Mouse (Mus musculus) limb, embryonic 12.5 days (tissue): Measurements from ENCODE around the gene Trim8. TPM values are rescaled to one million over a fixed set of nuclear protein-coding genes. Genes with fewer than 3 reads are reported as not detected.

Experiments
- ATAC-seq: fragments of 200-750 bp; cut with Nextera tagmentation; 2 replicates; pipeline ENCODE4 v1.8.0; 2017; ENCODE audit warnings: low read depth, moderate TSS enrichment; ENCODE audit not compliant: insufficient number of reproducible peaks, insufficient read depth, low FRiP score, low TSS enrichment
- H3K27ac ChIP-seq: fragments of 300-500 bp; sonication (generic); 2 replicates; pipeline ENCODE4 v1.5.1; 2016; ENCODE audit warnings: mild to moderate bottlenecking, moderate library complexity
- H3K27me3 ChIP-seq: fragments of 300-500 bp; sonication (generic); 2 replicates; pipeline ENCODE4 v1.6.1; 2016; ENCODE audit warnings: mild to moderate bottlenecking, moderate library complexity
- H3K36me3 ChIP-seq: fragments of 300-500 bp; sonication (generic); 2 replicates; pipeline ENCODE4 v1.6.1; 2016; ENCODE audit warnings: mild to moderate bottlenecking, moderate library complexity
- H3K4me1 ChIP-seq: fragments of 300-500 bp; sonication (generic); replicated peaks from 2 replicates; pipeline ENCODE4 v1.6.1; 2016
- H3K4me2 ChIP-seq: fragments of 300-500 bp; sonication (generic); 2 replicates; pipeline ENCODE4 v1.6.1; 2016; ENCODE audit warnings: mild to moderate bottlenecking, moderate library complexity
- H3K4me3 ChIP-seq: fragments of 300-500 bp; sonication (generic); replicated peaks from 2 replicates; pipeline ENCODE4 v1.5.1; 2016; ENCODE audit warnings: mild to moderate bottlenecking
- H3K9ac ChIP-seq: fragments of 300-500 bp; sonication (generic); replicated peaks from 2 replicates; pipeline ENCODE4 v1.6.1; 2016; ENCODE audit warnings: mild to moderate bottlenecking, moderate library complexity
- H3K9me3 ChIP-seq: fragments of 300-500 bp; sonication (generic); 2 replicates; pipeline ENCODE4 v1.6.1; 2016; ENCODE audit warnings: mild to moderate bottlenecking, moderate library complexity
- WGBS: fragments of 180-500 bp; shearing (Covaris S2); methylation state at CpG from one replicate; pipeline ENCODE4 v1.1.7; 2016; 5-methylcytosine and 5-hydroxymethylcytosine counted together
- polyA plus RNA-seq: library from polyadenylated mRNA; unstranded; fragments of >200 nt; fragmentation: Nextera tagmentation; extraction: Ambion mirVana; gene quantifications from 2 replicates; pipeline ENCODE4 v1.2.1, GENCODE M21; 2016

Gene Trim8
- polyA plus RNA-seq, 1 experiment from 2014 or later: 17.3 TPM

DNA sequence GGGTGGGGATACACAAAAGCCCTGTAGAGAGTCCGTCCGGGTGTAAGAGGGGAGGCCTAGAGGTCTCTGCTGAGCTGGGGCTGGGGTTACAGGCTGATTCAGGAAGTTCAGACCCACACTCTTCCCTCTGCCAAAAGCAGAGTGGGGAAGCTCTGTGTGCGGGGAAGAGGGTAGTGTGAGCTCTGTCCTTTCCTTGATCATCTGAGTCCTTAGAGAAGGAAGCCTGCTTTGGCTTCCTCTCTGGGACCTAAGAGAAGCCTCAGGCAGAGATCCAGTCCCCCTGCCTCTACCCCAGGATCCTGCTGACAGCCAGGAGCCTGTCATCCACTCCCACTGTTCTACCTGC, 4.8 kb downstream of the Trim8 start:
- Histone ChIP-seq H3K4me2 (peak overlapping the region; percentile 4; the same call in 1 of the 2 replicates), H3K9me3 (no peaks in the 10 kb centered on the region), H3K4me3 (no peak overlapping the region; the same call in 1 of the 2 replicates), H3K27me3 (no peaks in the 10 kb centered on the region), H3K4me1 (peaks cover 72% of the 10 kb centered on the region), H3K27ac (no peak overlapping the region), H3K36me3 (peaks cover 56% of the 10 kb centered on the region), H3K9ac (no peak overlapping the region)
- no peak for ATAC-seq
- WGBS: 57% methylated on average over 3 of the region's 3 CpGs

DNA sequence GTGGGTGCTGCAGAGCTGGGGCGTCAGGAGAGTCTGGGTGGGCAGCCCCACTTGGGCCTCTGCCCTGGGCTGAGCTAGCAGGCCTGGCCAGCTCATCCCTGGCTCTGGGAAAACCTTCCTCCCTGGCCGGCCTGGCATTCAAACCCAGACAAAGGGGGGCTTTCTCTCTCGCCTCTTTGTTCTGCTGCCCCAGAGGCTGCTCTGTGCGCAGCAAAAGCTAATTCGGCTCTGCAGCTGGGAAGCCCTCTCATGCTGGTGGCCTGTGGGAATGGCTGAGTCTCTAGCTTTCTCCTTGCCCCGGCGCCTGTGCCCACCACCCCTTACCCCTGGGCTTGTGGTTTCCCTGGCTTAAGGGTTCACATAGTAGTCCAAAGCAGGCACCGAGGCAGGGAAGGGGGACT, 5.7 kb downstream of the Trim8 start:
- 82% methylated on average over 8 of the region's 8 CpGs for WGBS
- H3K27ac ChIP-seq: 0 out of 2 replicates have a peak overlapping the region, but pooled peaks have one; percentile 29
- H3K9ac ChIP-seq: no peak overlapping the region; the same call in 1 of the 2 replicates
- H3K9me3 ChIP-seq: no peaks in the 10 kb centered on the region
- H3K4me1 ChIP-seq: peaks cover 72% of the 10 kb centered on the region
- peaks cover 65% of the 10 kb centered on the region for H3K36me3 ChIP-seq
- H3K4me3 ChIP-seq: no peak overlapping the region
- no peaks in the 10 kb centered on the region for H3K27me3 ChIP-seq
- peak overlapping the region; percentile 4; the same call in 1 of the 2 replicates for H3K4me2 ChIP-seq
- ATAC-seq: no peak

DNA sequence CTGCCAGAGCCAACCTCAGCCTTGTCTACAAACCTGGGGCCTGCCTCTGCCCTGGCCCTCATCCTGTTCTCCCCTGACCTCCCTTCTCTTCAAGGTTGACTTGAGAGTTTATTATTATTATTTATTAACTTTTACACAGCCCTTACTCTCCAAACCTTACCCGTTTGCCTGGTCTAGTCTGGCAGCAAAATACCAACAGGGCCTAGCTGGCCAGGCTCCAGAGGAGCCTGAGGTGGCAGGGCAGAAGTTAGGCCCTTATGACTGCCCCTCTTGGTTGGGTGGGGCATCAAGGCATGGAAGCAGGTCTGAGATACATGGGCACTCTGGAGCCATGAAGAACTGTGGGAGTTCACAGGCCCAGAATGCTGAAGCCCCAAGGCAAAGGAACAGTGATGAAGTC, 6.3 kb downstream of the Trim8 start:
- H3K9me3 ChIP-seq: no peaks in the 10 kb centered on the region
- no peak overlapping the region for H3K4me3 ChIP-seq
- H3K36me3 ChIP-seq: peaks cover 71% of the 10 kb centered on the region
- no peaks in the 10 kb centered on the region for H3K27me3 ChIP-seq
- H3K27ac ChIP-seq: no peak overlapping the region
- H3K4me2 ChIP-seq: no peak overlapping the region
- WGBS: 71% methylated on average over 1 of the region's 1 CpGs
- no peak for ATAC-seq
- peaks cover 68% of the 10 kb centered on the region for H3K4me1 ChIP-seq
- no peak overlapping the region for H3K9ac ChIP-seq

- no peak overlapping the region for H3K4me2 ChIP-seq
- H3K27ac ChIP-seq: no peak overlapping the region
- no peak overlapping the region for H3K9ac ChIP-seq
- ATAC-seq: no peak
- no peaks in the 10 kb centered on the region for H3K9me3 ChIP-seq
- no peak overlapping the region for H3K4me3 ChIP-seq
- WGBS: 15% methylated on average over 3 of the region's 3 CpGs
- no peaks in the 10 kb centered on the region for H3K27me3 ChIP-seq
- H3K4me1 ChIP-seq: peaks cover 60% of the 10 kb centered on the region
- H3K36me3 ChIP-seq: peaks cover 80% of the 10 kb centered on the region
Observed at GRCm38 (mm10) chr19:46508738-46509137, 7.2 kb downstream of the Trim8 start.

DNA sequence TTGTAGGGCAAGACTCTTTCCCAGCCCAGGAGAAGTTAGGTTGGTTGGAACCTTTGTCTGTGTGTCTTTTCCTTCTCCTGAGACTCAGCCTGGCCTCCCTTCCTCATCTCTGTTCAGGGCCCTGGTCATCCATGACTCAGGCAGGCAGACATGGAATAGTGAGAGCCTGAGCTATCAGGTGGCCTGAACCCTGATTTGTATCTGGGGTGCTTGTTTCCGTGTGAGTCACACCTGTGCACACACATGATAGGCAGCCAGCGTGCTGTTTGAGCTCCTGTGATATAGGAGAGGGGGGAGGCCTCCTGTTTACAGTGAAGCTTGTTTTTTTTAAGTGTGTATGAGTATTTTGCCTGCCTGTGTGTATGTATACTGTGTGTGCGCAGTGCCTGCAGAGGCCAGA, 7.7 kb downstream of the Trim8 start:
- H3K4me2 ChIP-seq: no peak overlapping the region
- WGBS: 65% methylated on average over 3 of the region's 3 CpGs
- peaks cover 56% of the 10 kb centered on the region for H3K4me1 ChIP-seq
- no peak for ATAC-seq
- no peak overlapping the region for H3K4me3 ChIP-seq
- H3K9ac ChIP-seq: no peak overlapping the region
- H3K27me3 ChIP-seq: no peaks in the 10 kb centered on the region
- H3K9me3 ChIP-seq: no peaks in the 10 kb centered on the region
- peaks cover 85% of the 10 kb centered on the region for H3K36me3 ChIP-seq
- no peak overlapping the region for H3K27ac ChIP-seq

DNA sequence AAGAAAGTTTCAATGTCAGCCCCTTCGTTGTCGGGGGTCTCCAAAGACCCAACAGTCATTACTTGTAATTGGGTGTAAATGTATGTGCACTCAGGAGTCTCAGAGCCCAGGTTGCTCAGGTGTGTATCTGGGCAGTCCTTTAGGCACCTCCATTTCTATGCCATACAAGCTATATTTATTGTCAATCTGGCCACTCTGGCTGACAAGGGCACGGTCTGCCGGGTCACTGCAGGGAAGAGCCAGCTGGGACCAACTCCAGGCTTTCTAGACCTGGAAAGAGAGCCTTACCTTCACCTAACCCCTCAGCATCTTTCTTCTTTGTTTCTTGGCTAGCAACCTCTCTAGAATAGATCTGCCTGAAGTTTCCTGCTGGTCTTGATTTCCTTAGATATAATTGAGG, 8.2 kb downstream of the Trim8 start:
- Histone ChIP-seq H3K9ac (no peak overlapping the region), H3K4me1 (peaks cover 50% of the 10 kb centered on the region), H3K36me3 (peaks cover 90% of the 10 kb centered on the region), H3K4me3 (no peak overlapping the region), H3K4me2 (no peak overlapping the region), H3K27ac (no peak overlapping the region), H3K9me3 (no peaks in the 10 kb centered on the region), H3K27me3 (no peaks in the 10 kb centered on the region)
- ATAC-seq: no peak
- 79% methylated on average over 4 of the region's 4 CpGs for WGBS

DNA sequence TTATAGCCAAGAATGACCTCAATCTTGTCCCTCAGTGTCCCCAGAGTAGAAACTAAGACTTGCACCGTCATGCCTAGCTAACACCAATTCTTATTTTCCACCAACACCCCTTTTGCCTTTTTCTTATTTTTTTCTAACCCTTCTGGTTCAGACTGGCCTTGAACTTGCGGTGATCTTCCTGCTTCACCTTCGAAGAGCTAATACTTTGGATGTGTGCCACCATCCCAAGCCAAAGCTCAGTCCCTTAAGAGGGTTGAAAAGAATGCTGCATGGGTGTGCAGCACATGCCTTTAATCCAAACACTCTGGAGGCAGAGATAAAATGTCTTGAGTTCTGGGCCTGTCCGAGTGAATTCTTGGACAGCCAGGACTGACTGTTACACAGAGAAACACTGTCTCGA, 8.9 kb downstream of the Trim8 start:
- H3K27me3 ChIP-seq: no peaks in the 10 kb centered on the region
- H3K4me1 ChIP-seq: peaks cover 44% of the 10 kb centered on the region
- H3K9me3 ChIP-seq: no peaks in the 10 kb centered on the region
- H3K9ac ChIP-seq: no peak overlapping the region
- H3K4me3 ChIP-seq: no peak overlapping the region
- H3K4me2 ChIP-seq: no peak overlapping the region
- H3K27ac ChIP-seq: no peak overlapping the region
- no peak for ATAC-seq
- peaks cover 94% of the 10 kb centered on the region for H3K36me3 ChIP-seq
- 86% methylated on average over 5 of the region's 5 CpGs for WGBS

DNA sequence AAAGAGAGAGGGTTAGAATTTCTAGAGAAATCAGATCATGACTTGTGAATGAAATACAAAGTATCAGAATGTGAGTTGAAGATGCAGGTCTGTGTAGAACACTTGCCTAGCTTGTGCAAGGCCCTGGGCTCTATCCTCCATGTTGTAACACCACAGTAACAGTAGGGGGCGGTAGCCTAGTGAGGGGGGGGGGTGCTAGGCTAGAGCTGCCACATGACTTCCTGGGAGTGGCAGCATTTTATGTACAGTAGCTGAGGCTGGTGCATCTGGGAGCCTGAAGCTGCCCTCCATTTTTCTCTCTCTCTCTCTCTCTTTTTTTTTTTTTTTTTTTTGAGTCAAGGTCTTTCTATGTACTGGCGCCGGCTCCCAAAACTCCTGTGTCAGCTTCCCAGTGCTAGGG, 9.3 kb downstream of the Trim8 start:
- H3K4me1 ChIP-seq: peaks cover 40% of the 10 kb centered on the region
- H3K4me3 ChIP-seq: no peak overlapping the region
- no peak overlapping the region for H3K9ac ChIP-seq
- no peaks in the 10 kb centered on the region for H3K9me3 ChIP-seq
- WGBS: 74% methylated on average over 3 of the region's 3 CpGs
- ATAC-seq: no peak
- H3K27ac ChIP-seq: no peak overlapping the region
- H3K27me3 ChIP-seq: no peaks in the 10 kb centered on the region
- peaks cover 95% of the 10 kb centered on the region for H3K36me3 ChIP-seq
- no peak overlapping the region for H3K4me2 ChIP-seq

DNA sequence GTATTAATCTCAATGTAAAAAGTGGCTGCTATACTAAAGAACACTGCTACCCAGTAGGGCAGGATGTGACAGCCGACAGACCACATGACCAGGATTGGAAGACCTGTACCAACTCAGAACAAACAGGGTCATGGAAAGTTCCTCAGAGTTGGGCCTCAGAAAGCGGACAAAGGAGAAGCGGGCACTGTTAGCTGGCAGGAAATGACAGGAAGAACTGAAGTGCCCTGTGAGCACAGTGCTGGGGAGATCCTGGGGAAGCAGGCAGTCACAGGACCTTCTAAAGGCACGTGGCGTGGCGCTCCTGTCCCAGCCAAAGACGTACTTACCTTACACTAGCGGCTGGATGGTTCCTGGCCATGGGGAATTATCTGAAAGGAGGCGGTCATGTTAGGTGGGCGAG, 9.8 kb downstream of the Trim8 start:
- Histone ChIP-seq H3K4me2 (no peak overlapping the region), H3K9me3 (no peaks in the 10 kb centered on the region), H3K4me1 (peaks cover 35% of the 10 kb centered on the region), H3K9ac (no peak overlapping the region), H3K27ac (no peak overlapping the region), H3K4me3 (no peak overlapping the region), H3K27me3 (no peaks in the 10 kb centered on the region), H3K36me3 (peaks cover 92% of the 10 kb centered on the region)
- WGBS: 91% methylated on average over 10 of the region's 10 CpGs
- no peak for ATAC-seq

DNA sequence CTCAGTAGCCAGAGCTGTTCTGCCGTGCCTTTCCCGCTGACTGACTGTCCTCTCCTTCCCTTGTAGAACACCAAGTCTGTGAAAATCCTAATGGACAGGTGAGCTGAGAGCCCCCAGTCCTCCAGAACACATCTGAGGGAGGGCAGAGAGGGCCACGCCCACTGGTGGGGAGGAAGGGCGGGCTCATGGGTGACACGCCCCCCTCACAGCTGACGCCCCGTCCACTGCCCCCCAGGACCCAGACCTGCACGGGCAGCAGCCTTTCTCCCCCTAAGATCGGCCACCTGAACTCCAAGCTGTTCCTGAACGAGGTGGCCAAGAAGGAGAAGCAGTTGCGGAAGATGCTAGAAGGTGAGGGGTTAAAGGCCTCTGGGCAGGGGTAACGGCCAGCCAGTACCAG, 12.9 kb downstream of the Trim8 start:
- ATAC-seq: no peak
- no peaks in the 10 kb centered on the region for H3K9me3 ChIP-seq
- WGBS: 83% methylated on average over 12 of the region's 12 CpGs
- H3K27ac ChIP-seq: no peak overlapping the region
- H3K4me3 ChIP-seq: no peak overlapping the region
- no peak overlapping the region for H3K4me2 ChIP-seq
- no peaks in the 10 kb centered on the region for H3K27me3 ChIP-seq
- peaks cover 28% of the 10 kb centered on the region for H3K4me1 ChIP-seq
- no peak overlapping the region for H3K9ac ChIP-seq
- H3K36me3 ChIP-seq: peaks cover 66% of the 10 kb centered on the region

GRCm38 (mm10) chr19:46515287-46515821, 13.9 kb downstream of the Trim8 start:
- no peak overlapping the region for H3K4me2 ChIP-seq
- H3K27ac ChIP-seq: no peak overlapping the region
- 92% methylated on average over 24 of the region's 24 CpGs for WGBS
- no peak overlapping the region for H3K4me3 ChIP-seq
- peaks cover 29% of the 10 kb centered on the region for H3K4me1 ChIP-seq
- no peak for ATAC-seq
- H3K9ac ChIP-seq: no peak overlapping the region
- H3K36me3 ChIP-seq: peaks cover 56% of the 10 kb centered on the region
- no peaks in the 10 kb centered on the region for H3K27me3 ChIP-seq
- no peaks in the 10 kb centered on the region for H3K9me3 ChIP-seq
